Mouse (Mus musculus): ENCODE measurements around the gene Phf20.

- TF ChIP-seq GATA1 (IDR thresholded peaks at IDR 0.05; ENCODE audit: borderline replicate concordance, low read length) (no peak), FLI1 (IDR thresholded peaks at IDR 0.05; ENCODE audit: low read length) (no peak)
Measured at GRCm38 (mm10) chr2:156281227-156281626, 85.0 kb downstream of the Phf20 start.
